Mouse (Mus musculus) adrenal gland, postnatal 14 days (tissue): ENCODE measurements around the gene C1ql3. TPM values are rescaled to one million over a fixed set of nuclear protein-coding genes. Genes with fewer than 3 reads are reported as not detected.

ENCODE experiments used
- total RNA-seq: library from RNA; stranded (reverse); gene quantifications from 2 replicates; pipeline ENCODE4 v1.2.3, GENCODE M21; 2021

C1ql3 gene
- total RNA-seq, 1 experiment from 2014 or later, result 0.11 TPM

Other genes with a start within 250 kb of the C1ql3 start
- 13.2 and 20.5 TPM in 2 replicates for gene Pter, start 87.8 kb downstream of the C1ql3 start, total RNA-seq